Mouse (Mus musculus) embryonic facial prominence, embryonic 13.5 days (tissue): ENCODE data around the gene Pld1. TPM values are rescaled to one million over a fixed set of nuclear protein-coding genes. Genes with fewer than 3 reads are reported as not detected.

ENCODE experiments used
- ATAC-seq: fragments of 200-750 bp; cut with Nextera tagmentation; 2 replicates; pipeline ENCODE4 v1.8.0; 2017; ENCODE audit warnings: low read depth; ENCODE audit not compliant: insufficient number of reproducible peaks, insufficient read depth, low FRiP score, low TSS enrichment
- H3K27ac ChIP-seq: fragments of 300-500 bp; sonication (generic); 2 replicates; pipeline ENCODE4 v1.5.1; 2015; ENCODE audit warnings: moderate library complexity, mild to moderate bottlenecking, inconsistent platforms
- H3K27me3 ChIP-seq: fragments of 300-500 bp; sonication (generic); 2 replicates; pipeline ENCODE4 v1.6.1; 2015; ENCODE audit warnings: mild to moderate bottlenecking, inconsistent platforms
- H3K36me3 ChIP-seq: fragments of 300-500 bp; sonication (generic); 2 replicates; pipeline ENCODE4 v1.6.1; 2015; ENCODE audit warnings: mild to moderate bottlenecking, inconsistent platforms
- H3K4me1 ChIP-seq: fragments of 300-500 bp; sonication (generic); 2 replicates; pipeline ENCODE4 v1.6.1; 2015; ENCODE audit warnings: inconsistent platforms
- H3K4me2 ChIP-seq: fragments of 300-500 bp; sonication (generic); 2 replicates; pipeline ENCODE4 v1.6.1; 2015; ENCODE audit warnings: moderate library complexity, mild to moderate bottlenecking, inconsistent platforms
- H3K4me3 ChIP-seq: fragments of 300-500 bp; sonication (generic); 2 replicates; pipeline ENCODE4 v1.5.1; 2015; ENCODE audit warnings: mild to moderate bottlenecking, inconsistent platforms
- H3K9ac ChIP-seq: fragments of 300-500 bp; sonication (generic); 2 replicates; pipeline ENCODE4 v1.6.1; 2015; ENCODE audit warnings: mild to moderate bottlenecking, inconsistent platforms
- H3K9me3 ChIP-seq: fragments of 300-500 bp; sonication (generic); 2 replicates; pipeline ENCODE4 v1.6.1; 2016; ENCODE audit warnings: inconsistent platforms
- WGBS: fragments of 180-500 bp; shearing (Covaris S2); methylation state at CpG from one replicate; pipeline ENCODE4 v1.1.7; 2015; ENCODE audit warnings: mixed read lengths; 5-methylcytosine and 5-hydroxymethylcytosine counted together
- polyA plus RNA-seq: library from polyadenylated mRNA; unstranded; fragments of >200 nt; fragmentation: Nextera tagmentation; extraction: Ambion mirVana; gene quantifications from 2 replicates; pipeline ENCODE4 v1.2.1, GENCODE M21; 2015

Gene Pld1
- polyA plus RNA-seq, 1 experiment from 2014 or later = 4.6 TPM

GRCm38 (mm10) chr3:27978030-27978723 lies 39.7 kb downstream of the Pld1 start:
- Histone ChIP-seq H3K36me3 (no peaks in the 10 kb centered on the region), H3K4me3 (no peak overlapping the region), H3K9me3 (no peaks in the 10 kb centered on the region), H3K4me2 (no peak overlapping the region), H3K27ac (no peak overlapping the region), H3K9ac (no peak overlapping the region), H3K27me3 (no peaks in the 10 kb centered on the region), H3K4me1 (no peaks in the 10 kb centered on the region)
- 51% methylated on average over 9 of the region's 9 CpGs for WGBS
- no peak for ATAC-seq

GRCm38 (mm10) chr3:27981591-27981990 lies 43.1 kb downstream of the Pld1 start:
- peaks cover 8% of the 10 kb centered on the region for H3K4me1 ChIP-seq
- 66% methylated on average over 4 of the region's 4 CpGs for WGBS
- H3K27ac ChIP-seq = no peak overlapping the region
- no peak overlapping the region for H3K4me2 ChIP-seq
- no peak overlapping the region for H3K9ac ChIP-seq
- H3K27me3 ChIP-seq = no peaks in the 10 kb centered on the region
- H3K9me3 ChIP-seq = no peaks in the 10 kb centered on the region
- no peak overlapping the region for H3K4me3 ChIP-seq
- no peak for ATAC-seq
- no peaks in the 10 kb centered on the region for H3K36me3 ChIP-seq

GRCm38 (mm10) chr3:27982436-27983017 lies 44.0 kb downstream of the Pld1 start:
- Histone ChIP-seq H3K9ac (no peak overlapping the region), H3K4me3 (no peak overlapping the region), H3K4me2 (no peak overlapping the region), H3K4me1 (peaks cover 8% of the 10 kb centered on the region), H3K9me3 (no peaks in the 10 kb centered on the region), H3K27me3 (no peaks in the 10 kb centered on the region), H3K27ac (no peak overlapping the region), H3K36me3 (no peaks in the 10 kb centered on the region)
- whole genome bisulfite sequencing = 34% methylated on average over 7 of the region's 7 CpGs
- no peak for ATAC-seq

- Histone ChIP-seq H3K4me2 (no peak overlapping the region), H3K9me3 (no peaks in the 10 kb centered on the region), H3K36me3 (no peaks in the 10 kb centered on the region), H3K4me1 (peaks cover 8% of the 10 kb centered on the region), H3K27ac (no peak overlapping the region), H3K9ac (no peak overlapping the region), H3K4me3 (no peak overlapping the region), H3K27me3 (no peaks in the 10 kb centered on the region)
- no peak for ATAC-seq
- 81% methylated on average over 2 of the region's 2 CpGs for WGBS
Measured at GRCm38 (mm10) chr3:27983274-27983673, 44.8 kb downstream of the Pld1 start.

- peaks cover 8% of the 10 kb centered on the region for H3K4me1 ChIP-seq
- no peaks in the 10 kb centered on the region for H3K9me3 ChIP-seq
- 0 out of 2 replicates have a peak overlapping the region, but pooled peaks have one; percentile 44 for H3K9ac ChIP-seq
- peak overlapping the region; percentile 37 for H3K4me3 ChIP-seq
- peak overlapping the region; percentile 66; the same call in 1 of the 2 replicates for H3K27ac ChIP-seq
- no peaks in the 10 kb centered on the region for H3K36me3 ChIP-seq
- no peaks in the 10 kb centered on the region for H3K27me3 ChIP-seq
- 7% methylated on average over 14 of the region's 14 CpGs for WGBS
- peak; percentile 84 for ATAC-seq
- peak overlapping the region; percentile 58 for H3K4me2 ChIP-seq
Measured at GRCm38 (mm10) chr3:27983935-27984577, 45.6 kb downstream of the Pld1 start.

- Histone ChIP-seq H3K4me3 (peak overlapping the region; percentile 37), H3K36me3 (no peaks in the 10 kb centered on the region), H3K4me2 (peak overlapping the region; percentile 58), H3K9ac (no peak overlapping the region), H3K27ac (peak overlapping the region; percentile 66; the same call in 1 of the 2 replicates), H3K4me1 (peaks cover 8% of the 10 kb centered on the region), H3K27me3 (no peaks in the 10 kb centered on the region), H3K9me3 (no peaks in the 10 kb centered on the region)
- ATAC-seq = no peak
- WGBS = 48% methylated on average over 4 of the region's 4 CpGs
Measured at GRCm38 (mm10) chr3:27984620-27985019, 46.1 kb downstream of the Pld1 start.

- H3K27me3 ChIP-seq = no peaks in the 10 kb centered on the region
- no peak overlapping the region for H3K4me2 ChIP-seq
- no peak overlapping the region for H3K4me3 ChIP-seq
- 95% methylated on average over 5 of the region's 5 CpGs for WGBS
- H3K4me1 ChIP-seq = peaks cover 8% of the 10 kb centered on the region
- H3K9ac ChIP-seq = no peak overlapping the region
- H3K36me3 ChIP-seq = no peaks in the 10 kb centered on the region
- H3K9me3 ChIP-seq = no peaks in the 10 kb centered on the region
- H3K27ac ChIP-seq = no peak overlapping the region
- no peak for ATAC-seq
Measured at GRCm38 (mm10) chr3:27985344-27985743, 46.8 kb downstream of the Pld1 start.

GRCm38 (mm10) chr3:27987891-27988536 lies 49.5 kb downstream of the Pld1 start:
- no peaks in the 10 kb centered on the region for H3K36me3 ChIP-seq
- H3K4me3 ChIP-seq = no peak overlapping the region
- H3K9me3 ChIP-seq = no peaks in the 10 kb centered on the region
- H3K27ac ChIP-seq = no peak overlapping the region
- peaks cover 11% of the 10 kb centered on the region for H3K4me1 ChIP-seq
- no peak overlapping the region for H3K4me2 ChIP-seq
- no peak overlapping the region for H3K9ac ChIP-seq
- ATAC-seq = no peak
- 53% methylated on average over 8 of the region's 8 CpGs for WGBS
- H3K27me3 ChIP-seq = no peaks in the 10 kb centered on the region

- Histone ChIP-seq H3K4me3 (no peak overlapping the region), H3K4me2 (no peak overlapping the region), H3K9ac (no peak overlapping the region), H3K36me3 (no peaks in the 10 kb centered on the region), H3K4me1 (0 out of 2 replicates have a peak, but pooled peaks cover 3% of the 10 kb centered on the region), H3K27me3 (no peaks in the 10 kb centered on the region), H3K9me3 (no peaks in the 10 kb centered on the region), H3K27ac (no peak overlapping the region)
- ATAC-seq = no peak
- 38% methylated on average over 2 of the region's 2 CpGs for WGBS
Measured at GRCm38 (mm10) chr3:27991100-27991703, 52.7 kb downstream of the Pld1 start.

GRCm38 (mm10) chr3:27994175-27994990 lies 55.9 kb downstream of the Pld1 start:
- WGBS = 87% methylated on average over 8 of the region's 8 CpGs
- Histone ChIP-seq H3K9me3 (no peaks in the 10 kb centered on the region), H3K4me2 (no peak overlapping the region), H3K4me1 (0 out of 2 replicates have a peak, but pooled peaks cover 3% of the 10 kb centered on the region), H3K9ac (no peak overlapping the region), H3K27me3 (no peaks in the 10 kb centered on the region), H3K4me3 (no peak overlapping the region), H3K36me3 (no peaks in the 10 kb centered on the region), H3K27ac (no peak overlapping the region)
- no peak for ATAC-seq

GRCm38 (mm10) chr3:28004321-28004720 lies 65.8 kb downstream of the Pld1 start:
- no peak overlapping the region for H3K9ac ChIP-seq
- H3K36me3 ChIP-seq = no peaks in the 10 kb centered on the region
- H3K27me3 ChIP-seq = no peaks in the 10 kb centered on the region
- no peak overlapping the region for H3K4me2 ChIP-seq
- no peak for ATAC-seq
- no peaks in the 10 kb centered on the region for H3K4me1 ChIP-seq
- no peaks in the 10 kb centered on the region for H3K9me3 ChIP-seq
- H3K27ac ChIP-seq = no peak overlapping the region
- 77% methylated on average over 6 of the region's 6 CpGs for WGBS
- H3K4me3 ChIP-seq = no peak overlapping the region
